Mouse (Mus musculus) embryo, embryonic 11.5 days (tissue): Measurements from ENCODE around the gene Xpot.
A peak's percentile ranks its signal among the peaks of the same experiment; 100 is the strongest.

ENCODE experiments used
- DNase-seq: peaks from one replicate; pipeline ENCODE4 v3.0.0-alpha.2; 2012; ENCODE audit warnings: low read depth, low spot score

The Xpot gene

GRCm38 (mm10) chr10:121576372-121576771 lies 49.8 kb downstream of the Xpot start:
- no peak for DNase-seq

GRCm38 (mm10) chr10:121571511-121572147 lies 54.5 kb downstream of the Xpot start:
- no peak for DNase-seq

- DNase-seq: no peak
Measured at GRCm38 (mm10) chr10:121571031-121571430, 55.1 kb downstream of the Xpot start.

GRCm38 (mm10) chr10:121569796-121570195 lies 56.3 kb downstream of the Xpot start:
- no peak for DNase-seq

- DNase-seq: peak; percentile 24
Measured at GRCm38 (mm10) chr10:121569001-121569589, 57.0 kb downstream of the Xpot start.

- DNase-seq: no peak
Measured at GRCm38 (mm10) chr10:121568534-121568933, 57.6 kb downstream of the Xpot start.

- DNase-seq: no peak
Measured at GRCm38 (mm10) chr10:121568026-121568425, 58.1 kb downstream of the Xpot start.

- no peak for DNase-seq
Measured at GRCm38 (mm10) chr10:121564447-121564846, 61.7 kb downstream of the Xpot start.

- no peak for DNase-seq
Measured at GRCm38 (mm10) chr10:121558231-121558630, 67.9 kb downstream of the Xpot start.

- no peak for DNase-seq
Measured at GRCm38 (mm10) chr10:121556263-121556662, 69.9 kb downstream of the Xpot start.

- DNase-seq: no peak
Measured at GRCm38 (mm10) chr10:121550334-121550733, 75.8 kb downstream of the Xpot start.

GRCm38 (mm10) chr10:121549670-121550069 lies 76.5 kb downstream of the Xpot start:
- DNase-seq: no peak

- no peak for DNase-seq
Measured at GRCm38 (mm10) chr10:121547162-121547561, 79.0 kb downstream of the Xpot start.

GRCm38 (mm10) chr10:121543577-121543976 lies 82.6 kb downstream of the Xpot start:
- DNase-seq: no peak

GRCm38 (mm10) chr10:121542156-121542555 lies 84.0 kb downstream of the Xpot start:
- no peak for DNase-seq
